Mouse (Mus musculus) E14TG2a.4 (cell line): ENCODE results near the gene Fbxw4.

Experiments
- CTCF ChIP-seq: conservative IDR thresholded peaks from 2 replicates; pipeline ENCODE4 v1.5.1; 2014; ENCODE audit warnings: low read length
- NANOG ChIP-seq: IDR thresholded peaks from 2 replicates; pipeline ENCODE4 v1.6.1; 2014; ENCODE audit warnings: borderline replicate concordance, low read length, mixed read lengths
- POU5F1 ChIP-seq: IDR thresholded peaks from 2 replicates; pipeline ENCODE4 v1.6.1; 2014; ENCODE audit warnings: low read length, borderline replicate concordance

GRCm38 (mm10) chr19:45615415-45616213 lies 44.5 kb downstream of the Fbxw4 start:
- no peak for TF ChIP-seq CTCF
- TF ChIP-seq NANOG: no peak
- no peak for TF ChIP-seq POU5F1
